Mouse (Mus musculus): ENCODE measurements at regions not wholly inside any gene's neighbourhood (a gene's known extent, or its start where the extent isn't known, plus 50 kb on each side); places are given as distances from the start of the nearest gene placed in this dataset. TPM values are rescaled to one million over a fixed set of nuclear protein-coding genes. Genes with fewer than 3 reads are reported as not detected.

DNA sequence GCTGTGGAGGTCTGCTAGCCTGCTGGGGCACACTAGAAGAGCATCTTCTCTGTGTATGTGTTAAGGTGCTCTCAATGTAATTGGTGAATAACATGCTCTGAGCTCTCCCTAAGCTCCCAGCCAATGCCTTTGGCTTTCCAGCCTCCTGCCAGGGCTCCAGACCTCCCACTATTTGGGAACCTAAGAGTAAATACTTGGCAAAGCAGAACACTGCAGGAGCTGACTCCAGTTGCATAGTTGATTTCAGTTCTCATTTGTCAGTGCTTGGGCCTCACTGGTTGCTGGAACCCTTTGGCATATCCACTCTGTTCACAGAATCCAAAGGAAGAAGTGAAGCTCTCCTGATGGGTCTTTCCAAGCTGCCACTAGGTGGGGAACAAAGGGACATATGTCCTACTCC, 602.7 kb downstream of the Gm826 start:
- Histone ChIP-seq H3K27me3 (replicated peaks; ENCODE audit: control insufficient read depth, insufficient read depth, low read length) (no peaks in the 10 kb centered on the region), H3K9me3 (ENCODE audit: control insufficient read depth, low read length) (no peaks in the 10 kb centered on the region), H3K36me3 (ENCODE audit: control insufficient read depth, insufficient read depth, low read length) (no peaks in the 10 kb centered on the region), H3K27ac (ENCODE audit: low read depth) (no peak overlapping the region), H3K4me3 (ENCODE audit: low read depth, low read length) (no peak overlapping the region), H3K9ac (ENCODE audit: low read length) (no peak overlapping the region), H3K4me1 (replicated peaks; ENCODE audit: control insufficient read depth, insufficient read depth, low read length) (peaks cover 9% of the 10 kb centered on the region; the same call in 1 of the 2 replicates), H3K4me2 (ENCODE audit: low read length) (no peak overlapping the region)
- ATAC-seq (replicated peaks; ENCODE audit: low FRiP score, low TSS enrichment, low read depth) (no peak), DNase-seq (ENCODE audit: low spot score) (no peak)

DNA sequence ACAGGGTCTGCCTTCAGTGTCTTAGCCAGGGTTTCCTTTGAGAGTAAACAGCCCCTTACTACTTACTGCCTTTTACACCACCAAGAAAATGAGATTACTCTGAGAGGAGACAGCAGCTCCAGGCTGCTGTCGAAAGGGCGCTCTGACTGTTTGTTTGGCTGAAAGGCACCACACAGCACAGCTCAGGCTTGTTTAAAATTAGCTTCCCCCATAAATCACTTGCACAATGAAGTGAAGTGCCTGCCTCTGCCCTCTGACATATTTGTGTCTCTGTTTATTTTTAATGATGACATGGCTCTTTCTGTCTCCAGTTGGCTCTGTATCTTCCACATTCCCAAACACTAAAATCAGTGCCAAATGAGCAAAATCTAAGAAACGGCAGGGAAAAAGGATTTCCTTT, 601.5 kb downstream of the Gm826 start:
- ATAC-seq (replicated peaks; ENCODE audit: low FRiP score, low TSS enrichment, low read depth) (0 out of 2 replicates have a peak, but pooled peaks have one; percentile 50), DNase-seq (ENCODE audit: low spot score) (no peak)
- no peaks in the 10 kb centered on the region for H3K9me3 ChIP-seq (ENCODE audit: control insufficient read depth, low read length)
- WGBS, result 11% methylated on average over 3 of the region's 3 CpGs
- peak overlapping the region; percentile 57; the same call in 1 of the 2 replicates for H3K27ac ChIP-seq (ENCODE audit: low read depth)
- H3K4me2 ChIP-seq (ENCODE audit: low read length), result no peak overlapping the region
- peaks cover 9% of the 10 kb centered on the region; the same call in 1 of the 2 replicates for H3K4me1 ChIP-seq (replicated peaks; ENCODE audit: control insufficient read depth, insufficient read depth, low read length)
- H3K9ac ChIP-seq (ENCODE audit: low read length), result no peak overlapping the region
- H3K4me3 ChIP-seq (ENCODE audit: low read depth, low read length), result no peak overlapping the region
- H3K27me3 ChIP-seq (replicated peaks; ENCODE audit: control insufficient read depth, insufficient read depth, low read length), result no peaks in the 10 kb centered on the region
- no peaks in the 10 kb centered on the region for H3K36me3 ChIP-seq (ENCODE audit: control insufficient read depth, insufficient read depth, low read length)

- Histone ChIP-seq H3K9ac (ENCODE audit: low read length) (no peak overlapping the region), H3K27me3 (replicated peaks; ENCODE audit: control insufficient read depth, insufficient read depth, low read length) (no peaks in the 10 kb centered on the region), H3K4me1 (replicated peaks; ENCODE audit: control insufficient read depth, insufficient read depth, low read length) (peaks cover 9% of the 10 kb centered on the region; the same call in 1 of the 2 replicates), H3K4me2 (ENCODE audit: low read length) (no peak overlapping the region), H3K36me3 (ENCODE audit: control insufficient read depth, insufficient read depth, low read length) (no peaks in the 10 kb centered on the region), H3K27ac (ENCODE audit: low read depth) (no peak overlapping the region), H3K4me3 (ENCODE audit: low read depth, low read length) (no peak overlapping the region), H3K9me3 (ENCODE audit: control insufficient read depth, low read length) (no peaks in the 10 kb centered on the region)
- ATAC-seq (replicated peaks; ENCODE audit: low FRiP score, low TSS enrichment, low read depth) (no peak), DNase-seq (ENCODE audit: low spot score) (no peak)
- 83% methylated on average over 5 of the region's 5 CpGs for WGBS
Observed at GRCm38 (mm10) chr2:159734576-159734975, 599.4 kb downstream of the Gm826 start.

DNA sequence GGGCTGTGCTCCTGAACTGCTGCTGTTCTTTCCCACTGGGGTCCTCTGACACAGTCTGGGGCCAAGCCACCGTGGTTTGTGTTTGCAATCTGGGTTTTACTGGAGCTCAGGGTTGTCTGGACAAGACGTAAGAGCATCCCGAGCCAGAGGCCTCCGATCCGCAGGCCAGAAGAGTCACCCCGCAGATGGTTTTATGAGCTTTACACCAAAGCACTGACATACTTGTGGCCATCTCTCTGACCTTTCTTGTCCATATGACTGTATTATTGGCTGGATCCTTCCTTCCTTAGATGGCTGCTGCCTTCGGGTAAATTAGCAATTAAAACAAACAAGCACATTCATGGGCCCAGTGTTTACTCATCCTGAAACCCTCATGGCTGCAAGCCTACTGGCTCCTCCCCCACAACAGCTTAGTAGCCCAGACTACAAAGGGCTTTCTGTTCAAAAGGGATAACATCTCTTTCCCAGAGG, 578.4 kb downstream of the Gm826 start:
- Histone ChIP-seq H3K4me3 (ENCODE audit: low read depth, low read length) (no peak overlapping the region), H3K4me1 (replicated peaks; ENCODE audit: control insufficient read depth, insufficient read depth, low read length) (no peaks in the 10 kb centered on the region), H3K27ac (ENCODE audit: low read depth) (no peak overlapping the region), H3K9ac (ENCODE audit: low read length) (no peak overlapping the region), H3K36me3 (ENCODE audit: control insufficient read depth, insufficient read depth, low read length) (no peaks in the 10 kb centered on the region), H3K27me3 (replicated peaks; ENCODE audit: control insufficient read depth, insufficient read depth, low read length) (no peaks in the 10 kb centered on the region), H3K4me2 (ENCODE audit: low read length) (no peak overlapping the region), H3K9me3 (ENCODE audit: control insufficient read depth, low read length) (no peaks in the 10 kb centered on the region)
- ATAC-seq (replicated peaks; ENCODE audit: low FRiP score, low TSS enrichment, low read depth) (no peak), DNase-seq (ENCODE audit: low spot score) (no peak)
- 32% methylated on average over 7 of the region's 7 CpGs for WGBS

GRCm38 (mm10) chr2:159760806-159761205, 573.2 kb downstream of the Gm826 start:
- Histone ChIP-seq H3K9ac (ENCODE audit: low read length) (no peak overlapping the region), H3K4me3 (ENCODE audit: low read depth, low read length) (no peak overlapping the region), H3K27ac (ENCODE audit: low read depth) (no peak overlapping the region), H3K4me1 (replicated peaks; ENCODE audit: control insufficient read depth, insufficient read depth, low read length) (no peaks in the 10 kb centered on the region), H3K27me3 (replicated peaks; ENCODE audit: control insufficient read depth, insufficient read depth, low read length) (no peaks in the 10 kb centered on the region), H3K9me3 (ENCODE audit: control insufficient read depth, low read length) (no peaks in the 10 kb centered on the region), H3K4me2 (ENCODE audit: low read length) (no peak overlapping the region), H3K36me3 (ENCODE audit: control insufficient read depth, insufficient read depth, low read length) (no peaks in the 10 kb centered on the region)
- DNase-seq (ENCODE audit: low spot score), result no peak
- ATAC-seq (replicated peaks; ENCODE audit: low FRiP score, low TSS enrichment, low read depth), result no peak
- 85% methylated on average over 6 of the region's 6 CpGs for WGBS

DNA sequence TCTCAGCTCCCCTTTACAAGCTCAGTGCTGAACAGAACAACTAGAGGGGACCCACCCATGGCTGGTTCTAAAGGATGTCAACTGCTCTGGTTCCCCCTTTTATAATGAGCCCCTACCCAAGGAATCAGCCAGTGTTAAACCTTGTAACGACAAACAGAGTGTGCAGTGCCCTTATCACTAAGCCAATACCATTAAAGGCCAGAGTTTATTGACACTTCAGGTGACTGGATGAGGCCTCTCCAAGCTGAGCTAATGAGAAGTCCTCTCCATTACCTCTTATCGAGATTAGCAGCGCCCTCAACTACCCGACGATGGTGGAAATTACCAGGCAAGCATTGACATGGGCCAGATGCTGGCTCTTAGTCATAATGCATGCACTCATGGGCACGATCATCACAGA, 570.8 kb downstream of the Gm826 start:
- WGBS, result 38% methylated on average over 6 of the region's 6 CpGs
- no peak overlapping the region for H3K4me3 ChIP-seq (ENCODE audit: low read depth, low read length)
- DNase-seq (ENCODE audit: low spot score), result no peak
- no peaks in the 10 kb centered on the region for H3K36me3 ChIP-seq (ENCODE audit: control insufficient read depth, insufficient read depth, low read length)
- H3K4me1 ChIP-seq (replicated peaks; ENCODE audit: control insufficient read depth, insufficient read depth, low read length), result no peaks in the 10 kb centered on the region
- H3K9me3 ChIP-seq (ENCODE audit: control insufficient read depth, low read length), result no peaks in the 10 kb centered on the region
- H3K27ac ChIP-seq (ENCODE audit: low read depth), result no peak overlapping the region
- H3K27me3 ChIP-seq (replicated peaks; ENCODE audit: control insufficient read depth, insufficient read depth, low read length), result no peaks in the 10 kb centered on the region
- H3K9ac ChIP-seq (ENCODE audit: low read length), result no peak overlapping the region
- peak; percentile 84 for ATAC-seq (replicated peaks; ENCODE audit: low FRiP score, low TSS enrichment, low read depth)
- H3K4me2 ChIP-seq (ENCODE audit: low read length), result no peak overlapping the region

Small RNA genes lying in the stretch of these regions (microRNA-seq; reads per million reads assigned to microRNA genes)
- not detected for gene Gm44319
